Mouse (Mus musculus) forebrain, embryonic 15.5 days (tissue): ENCODE data around the gene Evx2. TPM values are rescaled to one million over a fixed set of nuclear protein-coding genes. Genes with fewer than 3 reads are reported as not detected.

Experiments
- ATAC-seq: fragments of 200-750 bp; cut with Nextera tagmentation; replicated peaks from 2 replicates; pipeline ENCODE4 v1.8.0; 2017; ENCODE audit warnings: mild to moderate bottlenecking, moderate TSS enrichment, moderate library complexity
- H3K27ac ChIP-seq: fragments of 300-500 bp; sonication (generic); replicated peaks from 2 replicates; pipeline ENCODE4 v1.5.1; 2015; ENCODE audit warnings: mild to moderate bottlenecking, inconsistent platforms
- H3K27me3 ChIP-seq: fragments of 300-500 bp; sonication (generic); 2 replicates; pipeline ENCODE4 v1.6.1; 2015; ENCODE audit warnings: inconsistent platforms
- H3K36me3 ChIP-seq: fragments of 300-500 bp; sonication (generic); 2 replicates; pipeline ENCODE4 v1.6.1; 2015; ENCODE audit warnings: mild to moderate bottlenecking, inconsistent platforms
- H3K4me1 ChIP-seq: fragments of 300-500 bp; sonication (generic); 2 replicates; pipeline ENCODE4 v1.6.1; 2015; ENCODE audit warnings: inconsistent platforms
- H3K4me2 ChIP-seq: fragments of 300-500 bp; sonication (generic); replicated peaks from 2 replicates; pipeline ENCODE4 v1.6.1; 2015; ENCODE audit warnings: mild to moderate bottlenecking, inconsistent platforms
- H3K4me3 ChIP-seq: fragments of 300-500 bp; sonication (generic); 2 replicates; pipeline ENCODE4 v1.5.1; 2015; ENCODE audit warnings: mild to moderate bottlenecking, inconsistent platforms
- H3K9ac ChIP-seq: fragments of 300-500 bp; sonication (generic); replicated peaks from 2 replicates; pipeline ENCODE4 v1.6.1; 2015; ENCODE audit warnings: mild to moderate bottlenecking, inconsistent platforms
- H3K9me3 ChIP-seq: fragments of 300-500 bp; sonication (generic); 2 replicates; pipeline ENCODE4 v1.6.1; 2016; ENCODE audit warnings: inconsistent platforms
- WGBS: fragments of 180-500 bp; shearing (Covaris S2); methylation state at CpG from one replicate; pipeline ENCODE4 v1.1.7; 2015; ENCODE audit warnings: mixed read lengths; 5-methylcytosine and 5-hydroxymethylcytosine counted together
- polyA plus RNA-seq: library from polyadenylated mRNA; unstranded; fragments of >200 nt; fragmentation: Nextera tagmentation; extraction: Ambion mirVana; gene quantifications from 2 replicates; pipeline ENCODE4 v1.2.1, GENCODE M21; 2015

The Evx2 gene
- polyA plus RNA-seq, result not detected in 2 replicates

DNA sequence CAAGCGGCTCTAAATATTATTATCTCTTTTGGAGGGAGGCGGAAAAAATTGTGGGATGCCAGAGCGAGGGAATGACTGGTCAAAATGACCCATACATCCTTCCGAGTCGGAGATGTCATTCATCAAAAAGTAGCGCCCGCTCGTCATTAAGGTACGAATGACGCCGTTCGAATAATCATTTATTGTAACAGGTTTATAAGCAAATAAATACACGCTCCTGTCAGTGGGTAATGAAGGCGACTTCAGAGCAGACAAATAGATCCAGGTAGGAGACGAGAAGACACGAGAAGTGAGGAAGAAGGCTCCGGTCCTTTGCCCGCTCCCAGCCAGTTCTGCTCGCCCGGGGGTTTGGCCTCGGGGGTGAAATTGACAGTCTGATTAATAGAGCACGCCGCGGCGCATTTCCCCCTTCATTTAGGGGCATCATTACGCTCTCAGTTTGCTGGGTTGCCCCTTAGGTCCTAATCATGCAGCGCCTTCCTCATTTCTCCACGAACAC lies at the start of gene Evx2:
Gene Evx2 (minus strand): TSS at position 51 of the 499 bp plus-strand sequence.
- Histone ChIP-seq H3K9ac (no peak within 1 kb of the TSS), H3K9me3 (no peaks in the 10 kb centered on the region), H3K4me2 (no peak within 1 kb of the TSS), H3K36me3 (no peaks in the 10 kb centered on the region), H3K27me3 (peaks cover 82% of the 10 kb centered on the region), H3K27ac (no peak within 1 kb of the TSS), H3K4me3 (no peak within 1 kb of the TSS; the same call in 1 of the 2 replicates), H3K4me1 (peaks cover 19% of the 10 kb centered on the region)
- whole genome bisulfite sequencing, result 2% methylated on average over 28 of the region's 28 CpGs
- no peak for ATAC-seq

DNA sequence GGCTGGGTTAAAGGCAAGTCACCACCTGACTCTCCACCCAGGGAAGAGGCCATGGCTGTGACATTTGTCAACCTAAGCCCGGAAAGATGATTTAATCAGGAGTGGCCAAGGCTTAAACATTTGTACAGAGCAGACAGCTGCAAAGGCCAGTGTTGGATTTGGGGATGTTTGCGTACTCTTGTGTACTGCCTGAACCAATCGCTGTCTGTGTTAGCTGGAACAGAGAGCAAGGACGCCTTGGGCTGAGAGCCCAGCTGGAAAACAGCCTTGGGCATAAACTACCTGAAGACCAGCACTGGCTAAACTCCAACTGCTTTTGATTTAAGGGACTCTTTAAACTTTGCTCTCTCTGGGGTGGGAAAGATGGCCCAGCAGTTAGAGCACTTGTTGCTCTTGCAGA lies 49.3 kb upstream of the Evx2 start:
- Histone ChIP-seq H3K27ac (no peak overlapping the region), H3K4me1 (peaks cover 21% of the 10 kb centered on the region), H3K36me3 (no peaks in the 10 kb centered on the region), H3K9ac (no peak overlapping the region), H3K4me2 (no peak overlapping the region), H3K9me3 (no peaks in the 10 kb centered on the region), H3K4me3 (no peak overlapping the region), H3K27me3 (peaks cover 95% of the 10 kb centered on the region)
- ATAC-seq, result no peak
- WGBS, result 2% methylated on average over 4 of the region's 4 CpGs

DNA sequence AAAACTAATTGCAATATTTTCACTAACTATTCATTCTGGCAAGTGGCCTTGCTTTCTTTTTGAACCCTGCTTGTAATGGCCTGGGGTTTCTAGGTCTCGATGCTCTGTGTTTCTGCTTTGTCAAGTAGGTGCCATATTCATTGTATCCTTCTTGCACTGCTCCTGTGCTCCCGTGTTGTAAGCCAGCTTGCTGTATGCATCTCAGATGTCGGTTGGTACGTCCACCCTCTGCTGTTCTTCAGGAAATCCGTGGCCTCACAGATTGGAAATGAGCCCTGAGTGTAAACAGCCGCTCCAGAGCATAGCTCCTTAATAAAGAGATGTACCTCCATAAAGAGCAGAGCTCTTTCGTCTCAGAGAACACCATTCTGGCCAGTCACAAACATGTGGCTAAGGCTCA lies 48.2 kb upstream of the Evx2 start:
- H3K9me3 ChIP-seq, result no peaks in the 10 kb centered on the region
- no peak overlapping the region for H3K4me3 ChIP-seq
- 7% methylated on average over 7 of the region's 7 CpGs for WGBS
- no peak overlapping the region for H3K9ac ChIP-seq
- H3K36me3 ChIP-seq, result no peaks in the 10 kb centered on the region
- H3K27me3 ChIP-seq, result peaks cover 94% of the 10 kb centered on the region
- peaks cover 21% of the 10 kb centered on the region for H3K4me1 ChIP-seq
- no peak overlapping the region for H3K4me2 ChIP-seq
- ATAC-seq, result no peak
- no peak overlapping the region for H3K27ac ChIP-seq

DNA sequence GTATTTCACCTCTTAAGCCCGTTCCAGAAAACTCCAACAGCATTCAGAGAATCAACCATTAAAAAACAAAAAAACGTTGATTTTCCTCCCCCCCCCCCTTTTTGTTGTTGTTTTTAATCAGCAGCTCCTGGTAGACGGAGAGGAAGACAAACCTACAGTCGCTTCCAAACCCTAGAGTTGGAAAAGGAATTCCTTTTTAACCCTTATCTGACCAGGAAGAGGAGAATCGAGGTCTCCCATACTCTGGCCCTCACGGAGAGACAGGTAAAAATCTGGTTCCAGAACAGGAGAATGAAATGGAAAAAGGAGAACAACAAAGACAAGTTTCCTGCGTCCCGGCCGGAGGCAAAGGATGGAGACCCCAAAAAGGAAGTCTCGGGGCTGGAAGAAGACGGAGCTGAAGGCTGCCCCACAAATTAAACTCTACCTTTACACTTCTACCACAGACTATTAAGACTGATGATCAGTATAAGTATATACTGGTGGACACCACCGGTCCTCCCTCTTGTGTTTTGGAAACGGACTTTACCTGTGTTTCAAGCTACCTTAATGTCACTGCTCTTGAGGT lies 47.1 kb upstream of the Evx2 start:
- no peak for ATAC-seq
- Histone ChIP-seq H3K9me3 (no peaks in the 10 kb centered on the region), H3K9ac (no peak overlapping the region), H3K36me3 (no peaks in the 10 kb centered on the region), H3K4me3 (no peak overlapping the region), H3K27me3 (peaks cover 93% of the 10 kb centered on the region), H3K27ac (no peak overlapping the region), H3K4me1 (peaks cover 14% of the 10 kb centered on the region), H3K4me2 (no peak overlapping the region)
- WGBS, result 1% methylated on average over 13 of the region's 13 CpGs

DNA sequence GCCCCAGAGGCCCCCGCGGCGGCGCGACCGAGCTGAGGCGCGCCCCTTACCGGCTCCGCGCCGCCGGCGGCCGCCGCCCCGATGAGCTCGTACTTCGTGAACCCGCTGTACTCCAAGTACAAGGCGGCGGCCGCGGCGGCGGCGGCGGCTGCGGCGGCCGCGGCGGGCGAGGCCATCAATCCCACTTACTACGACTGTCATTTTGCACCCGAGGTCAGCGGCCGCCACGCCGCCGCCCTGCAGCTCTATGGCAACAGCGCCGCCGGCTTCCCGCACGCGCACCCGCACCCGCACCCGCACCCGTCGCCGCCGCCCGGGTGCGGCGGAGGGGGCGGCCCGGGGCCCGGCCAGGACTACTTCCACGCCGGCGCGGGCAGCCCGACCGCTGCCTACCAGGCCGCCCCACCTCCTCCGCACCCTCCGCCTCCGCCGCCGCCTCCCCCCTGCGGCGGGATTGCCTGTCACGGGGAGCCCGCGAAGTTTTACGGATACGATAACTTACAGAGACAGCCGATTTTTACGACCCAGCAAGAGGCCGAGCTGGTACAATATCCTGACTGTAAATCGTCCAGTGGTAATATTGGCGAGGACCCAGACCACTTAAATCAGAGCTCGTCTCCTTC lies 46.2 kb upstream of the Evx2 start:
- Histone ChIP-seq H3K27ac (no peak overlapping the region), H3K4me1 (peaks cover 14% of the 10 kb centered on the region), H3K4me3 (peak overlapping the region; percentile 32), H3K27me3 (peaks cover 94% of the 10 kb centered on the region), H3K4me2 (peak overlapping the region; percentile 45), H3K9ac (no peak overlapping the region), H3K36me3 (no peaks in the 10 kb centered on the region), H3K9me3 (no peaks in the 10 kb centered on the region)
- no peak; the same call in 1 of the 2 replicates for ATAC-seq
- under 1% methylated on average over 64 of the region's 85 CpGs for WGBS

DNA sequence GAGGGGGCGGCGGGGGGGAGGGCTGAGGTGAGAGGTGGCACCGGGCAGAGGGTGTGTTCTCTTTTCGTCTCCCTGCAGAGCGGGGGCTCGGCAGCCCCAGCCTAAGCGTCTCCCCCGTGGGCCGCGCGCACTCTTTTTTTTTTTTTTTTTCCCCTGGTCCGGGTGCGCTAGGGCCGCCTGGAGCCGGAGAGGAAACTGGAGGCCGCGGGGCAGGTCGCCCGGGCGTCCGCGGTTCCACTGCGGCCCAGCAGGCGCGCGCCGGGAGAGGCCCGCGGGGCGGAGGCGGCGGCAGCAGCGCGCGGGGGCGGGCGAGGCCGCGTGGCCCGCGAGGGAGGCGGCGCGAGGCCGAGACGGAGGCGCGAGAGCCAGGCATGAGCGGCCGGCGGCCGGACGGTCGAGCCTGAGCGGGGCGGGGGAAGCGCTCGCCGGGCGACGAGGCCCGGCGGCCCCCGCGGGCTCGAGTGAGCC lies 45.7 kb upstream of the Evx2 start:
- Histone ChIP-seq H3K9ac (no peak overlapping the region), H3K27ac (no peak overlapping the region), H3K4me3 (peak overlapping the region; percentile 32), H3K27me3 (peaks cover 94% of the 10 kb centered on the region), H3K4me1 (peaks cover 14% of the 10 kb centered on the region), H3K36me3 (no peaks in the 10 kb centered on the region), H3K9me3 (no peaks in the 10 kb centered on the region), H3K4me2 (peak overlapping the region; percentile 45)
- ATAC-seq, result no peak; the same call in 1 of the 2 replicates
- WGBS, result under 1% methylated on average over 59 of the region's 66 CpGs

DNA sequence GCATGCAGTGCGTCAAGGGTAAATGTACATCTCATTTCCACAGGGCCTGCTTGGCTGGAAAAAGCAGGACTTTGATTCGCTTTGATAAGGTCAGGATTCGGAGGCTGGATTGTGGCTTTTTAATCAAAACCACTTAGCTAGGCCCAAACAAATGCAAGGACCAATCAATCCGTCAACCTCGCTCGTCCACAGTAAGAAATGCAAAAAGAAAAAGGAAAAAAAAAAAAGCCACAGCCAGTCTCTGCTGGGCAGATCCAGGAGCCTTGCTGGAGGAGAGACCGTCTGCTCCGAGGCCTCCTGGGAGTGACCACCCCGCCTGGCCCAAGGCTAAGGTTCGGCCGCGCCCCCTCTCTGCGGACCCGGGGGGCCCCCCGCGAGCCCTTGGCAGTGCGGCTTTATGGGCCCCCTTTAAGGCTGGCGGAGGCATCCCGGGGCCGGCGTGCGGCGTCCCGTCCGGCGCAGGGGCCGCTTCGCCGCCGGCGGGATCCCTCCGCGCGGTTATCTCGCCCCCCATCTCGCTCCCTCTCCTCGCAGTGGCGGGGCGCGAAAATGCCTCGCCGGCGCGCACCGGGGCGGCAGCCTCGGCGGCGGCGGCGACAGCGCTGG lies 45.1 kb upstream of the Evx2 start, which contains the start of gene Hoxd8:
Gene Hoxd8 (plus strand): TSS at position 223 of the 606 bp plus-strand sequence.
- under 1% methylated on average over 41 of the region's 52 CpGs for WGBS
- Histone ChIP-seq H3K9ac (no peak within 1 kb of the TSS), H3K36me3 (no peaks in the 10 kb centered on the region), H3K4me1 (peaks cover 14% of the 10 kb centered on the region), H3K27me3 (peaks cover 94% of the 10 kb centered on the region), H3K27ac (no peak within 1 kb of the TSS), H3K4me2 (peak within 1 kb of the TSS; percentile 45), H3K9me3 (no peaks in the 10 kb centered on the region), H3K4me3 (peak within 1 kb of the TSS; percentile 32)
- no peak for ATAC-seq

DNA sequence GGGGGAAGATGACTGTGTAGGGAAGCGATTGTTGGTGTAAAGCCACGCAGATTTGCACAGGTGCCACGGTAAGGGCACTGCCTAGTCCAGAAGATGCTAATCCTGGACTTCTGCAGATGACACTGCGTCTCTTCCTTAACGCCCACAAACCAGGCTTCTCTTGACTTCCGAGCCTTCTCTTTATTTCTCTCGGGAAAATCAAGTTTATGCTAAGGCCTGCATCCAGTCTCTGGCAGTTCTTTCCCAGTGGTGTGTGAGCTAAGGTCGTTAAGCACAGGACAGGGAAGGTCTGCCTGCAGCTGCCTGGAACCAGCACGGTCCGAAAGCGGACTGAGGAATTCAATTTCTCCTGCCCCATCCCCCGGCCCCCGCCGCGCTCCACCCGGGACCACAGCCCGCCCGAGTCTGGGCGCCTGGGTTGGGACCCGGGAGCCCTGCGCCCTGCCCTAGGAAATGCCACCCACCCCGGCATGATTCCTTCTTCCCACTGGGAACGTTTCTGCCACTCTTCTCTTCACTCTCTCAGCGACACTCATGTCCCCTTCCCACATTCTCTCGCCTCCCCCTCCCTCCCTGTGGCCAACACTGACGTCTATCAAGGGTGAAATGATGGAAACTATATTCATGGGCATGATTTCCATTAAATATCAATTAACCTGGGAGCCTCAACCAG lies 44.5 kb upstream of the Evx2 start:
- peaks cover 94% of the 10 kb centered on the region for H3K27me3 ChIP-seq
- H3K9ac ChIP-seq, result no peak overlapping the region
- no peaks in the 10 kb centered on the region for H3K36me3 ChIP-seq
- no peak overlapping the region for H3K27ac ChIP-seq
- no peak overlapping the region for H3K4me3 ChIP-seq
- ATAC-seq, result 0 out of 2 replicates have a peak, but pooled peaks have one; percentile 16
- no peaks in the 10 kb centered on the region for H3K9me3 ChIP-seq
- WGBS, result 2% methylated on average over 26 of the region's 26 CpGs
- peaks cover 14% of the 10 kb centered on the region for H3K4me1 ChIP-seq
- no peak overlapping the region for H3K4me2 ChIP-seq

DNA sequence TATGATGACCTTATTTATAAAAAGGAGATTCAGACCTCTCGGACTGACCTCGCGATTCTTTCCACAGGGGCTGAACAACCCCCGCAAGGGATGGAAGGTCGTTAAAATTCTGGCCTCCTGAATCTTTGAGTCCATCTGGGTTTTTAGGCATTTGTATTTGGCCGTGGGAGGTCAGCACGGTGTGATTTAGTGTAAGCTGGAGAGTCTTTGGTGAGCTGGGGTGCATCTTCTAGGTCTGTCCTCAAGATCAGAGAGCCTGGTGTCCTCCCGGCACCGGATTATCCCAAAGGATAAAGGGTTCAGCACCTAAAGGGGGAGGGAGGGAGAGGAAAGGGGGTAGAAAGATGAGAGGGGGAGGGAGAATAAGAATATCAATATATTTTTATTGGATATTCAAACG lies 44.0 kb upstream of the Evx2 start:
- no peaks in the 10 kb centered on the region for H3K36me3 ChIP-seq
- H3K4me2 ChIP-seq, result no peak overlapping the region
- H3K27me3 ChIP-seq, result peaks cover 93% of the 10 kb centered on the region
- no peaks in the 10 kb centered on the region for H3K9me3 ChIP-seq
- no peak for ATAC-seq
- peaks cover 16% of the 10 kb centered on the region for H3K4me1 ChIP-seq
- WGBS, result 3% methylated on average over 10 of the region's 10 CpGs
- H3K4me3 ChIP-seq, result no peak overlapping the region
- H3K27ac ChIP-seq, result no peak overlapping the region
- H3K9ac ChIP-seq, result no peak overlapping the region

DNA sequence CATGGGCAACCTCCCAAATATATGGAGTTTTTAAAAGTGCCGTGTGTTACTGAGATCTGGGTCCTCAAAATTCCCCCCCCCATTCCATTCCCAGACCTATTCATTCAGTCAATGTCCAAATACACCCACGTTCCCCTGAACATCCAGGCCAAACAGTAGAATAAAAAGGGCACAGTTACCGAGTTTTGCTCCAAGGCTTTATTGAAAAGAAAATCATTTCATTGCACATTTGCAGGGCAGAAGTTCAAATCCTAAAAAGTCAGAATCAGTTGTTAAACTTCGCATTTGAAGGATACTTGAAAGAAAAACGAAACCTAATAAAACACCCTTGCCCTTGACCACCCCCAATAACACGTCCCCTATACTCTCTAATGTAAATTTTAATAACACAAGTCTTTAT lies 43.5 kb upstream of the Evx2 start:
- 12% methylated on average over 6 of the region's 6 CpGs for WGBS
- Histone ChIP-seq H3K9ac (no peak overlapping the region), H3K36me3 (no peaks in the 10 kb centered on the region), H3K4me2 (no peak overlapping the region), H3K9me3 (no peaks in the 10 kb centered on the region), H3K27me3 (peaks cover 92% of the 10 kb centered on the region), H3K4me1 (peaks cover 21% of the 10 kb centered on the region), H3K4me3 (no peak overlapping the region), H3K27ac (no peak overlapping the region)
- no peak for ATAC-seq

DNA sequence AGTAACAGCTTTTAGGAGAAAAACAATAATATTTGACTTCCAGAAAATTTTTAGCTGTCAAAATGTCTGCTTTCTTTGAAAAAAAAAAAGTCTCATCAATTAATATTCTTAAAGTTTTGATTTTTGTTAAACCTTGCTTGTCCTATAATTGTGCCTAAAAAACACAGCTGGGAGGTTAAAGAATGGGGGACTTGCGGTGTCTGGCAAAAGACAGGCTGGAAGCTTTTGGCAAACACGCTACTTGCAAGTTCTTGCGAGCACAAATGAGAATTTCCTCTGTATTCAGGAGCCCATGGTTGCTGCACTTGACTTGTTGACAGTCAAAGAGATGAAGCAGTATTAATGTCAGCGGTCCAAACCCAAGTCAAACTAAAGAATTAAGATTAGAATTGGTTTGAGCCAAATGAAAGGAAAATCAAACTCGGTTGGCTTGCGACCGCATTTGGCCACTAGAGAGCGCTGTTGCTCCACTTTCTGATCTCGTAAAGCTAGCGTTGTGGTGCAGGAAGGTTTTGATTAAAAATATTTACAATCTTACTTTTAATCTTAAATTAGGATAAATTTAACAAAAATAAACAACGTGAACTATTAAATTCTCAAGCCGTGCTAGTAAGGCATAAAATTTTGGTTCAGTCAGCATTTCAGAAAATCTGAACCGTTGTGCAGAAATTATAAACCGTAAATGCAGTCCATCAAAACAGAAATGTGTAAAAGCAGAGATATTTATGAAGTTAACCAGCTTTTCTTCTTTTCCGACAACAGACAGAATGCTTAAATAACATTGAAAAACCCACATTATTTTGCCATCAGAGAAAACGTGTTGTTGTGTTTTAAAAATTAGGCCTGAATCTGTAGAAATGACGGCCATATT lies 42.8 kb upstream of the Evx2 start:
- H3K27ac ChIP-seq, result no peak overlapping the region
- no peak overlapping the region for H3K9ac ChIP-seq
- H3K4me2 ChIP-seq, result no peak overlapping the region
- H3K4me3 ChIP-seq, result no peak overlapping the region
- WGBS, result 10% methylated on average over 17 of the region's 17 CpGs
- H3K36me3 ChIP-seq, result no peaks in the 10 kb centered on the region
- peaks cover 26% of the 10 kb centered on the region for H3K4me1 ChIP-seq
- H3K27me3 ChIP-seq, result peaks cover 92% of the 10 kb centered on the region
- no peaks in the 10 kb centered on the region for H3K9me3 ChIP-seq
- ATAC-seq, result no peak
